Mouse (Mus musculus) heart, embryonic 11.5 days (tissue): ENCODE measurements around the gene Nlgn2. TPM values are rescaled to one million over a fixed set of nuclear protein-coding genes. Genes with fewer than 3 reads are reported as not detected.
A peak's percentile ranks its signal among the peaks of the same experiment; 100 is the strongest.

ENCODE experiments used
- ATAC-seq: fragments of 200-750 bp; cut with Nextera tagmentation; replicated peaks from 2 replicates; pipeline ENCODE4 v1.8.0; 2017; ENCODE audit warnings: moderate library complexity; ENCODE audit not compliant: insufficient number of reproducible peaks, low FRiP score, low TSS enrichment
- H3K27ac ChIP-seq: fragments of 300-500 bp; sonication (generic); 2 replicates; pipeline ENCODE4 v1.5.1; 2014; ENCODE audit warnings: mild to moderate bottlenecking, low read depth, low read length
- H3K27me3 ChIP-seq: fragments of 300-500 bp; sonication (generic); 2 replicates; pipeline ENCODE4 v1.6.1; 2014; ENCODE audit warnings: mild to moderate bottlenecking, low read length, mixed read lengths; ENCODE audit not compliant: control insufficient read depth, insufficient read depth
- H3K36me3 ChIP-seq: fragments of 300-500 bp; sonication (generic); 2 replicates; pipeline ENCODE4 v1.6.1; 2014; ENCODE audit warnings: mild to moderate bottlenecking, low read length, moderate library complexity, mixed read lengths; ENCODE audit not compliant: control insufficient read depth, insufficient read depth
- H3K4me1 ChIP-seq: fragments of 300-500 bp; sonication (generic); 2 replicates; pipeline ENCODE4 v1.6.1; 2014; ENCODE audit warnings: low read length; ENCODE audit not compliant: control insufficient read depth, insufficient read depth
- H3K4me2 ChIP-seq: fragments of 300-500 bp; sonication (generic); 2 replicates; pipeline ENCODE4 v1.6.1; 2014; ENCODE audit warnings: mild to moderate bottlenecking, moderate library complexity
- H3K4me3 ChIP-seq: fragments of 300-500 bp; sonication (generic); 2 replicates; pipeline ENCODE4 v1.5.1; 2014; ENCODE audit warnings: low read depth, low read length
- H3K9ac ChIP-seq: fragments of 300-500 bp; sonication (generic); 2 replicates; pipeline ENCODE4 v1.6.1; 2014; ENCODE audit warnings: mild to moderate bottlenecking, low read depth, low read length, moderate library complexity
- H3K9me3 ChIP-seq: fragments of 300-500 bp; sonication (generic); replicated peaks from 2 replicates; pipeline ENCODE4 v1.6.1; 2016; ENCODE audit warnings: low read length; ENCODE audit not compliant: control insufficient read depth
- WGBS: fragments of 180-500 bp; shearing (Covaris S2); extraction: QIAGEN DNeasy Blood & Tissue Kit; methylation state at CpG from one replicate; pipeline ENCODE4 v1.1.7; 2014; ENCODE audit not compliant: insufficient replicate concordance; 5-methylcytosine and 5-hydroxymethylcytosine counted together
- polyA plus RNA-seq: library from polyadenylated mRNA; unstranded; fragments of >200 nt; fragmentation: Nextera tagmentation; extraction: Ambion mirVana; gene quantifications from 2 replicates; pipeline ENCODE4 v1.2.1, GENCODE M21; 2014

Nlgn2 gene
- polyA plus RNA-seq, 1 experiment from 2014 or later: 3.1 TPM

GRCm38 (mm10) chr11:69880853-69881603 lies 43.4 kb upstream of the Nlgn2 start, which contains the start of gene Kctd11:
Kctd11 (minus strand) TSS chr11:69881406.
- Histone ChIP-seq H3K9me3 (no peaks in the 10 kb centered on the region), H3K4me3 (peak within 1 kb of the TSS; percentile 63), H3K9ac (peak within 1 kb of the TSS; percentile 82), H3K27ac (peak within 1 kb of the TSS; percentile 90), H3K4me2 (peak within 1 kb of the TSS; percentile 79), H3K4me1 (peaks cover 32% of the 10 kb centered on the region), H3K27me3 (no peaks in the 10 kb centered on the region), H3K36me3 (no peaks in the 10 kb centered on the region)
- ATAC-seq: peak; percentile 91
- WGBS: under 1% methylated on average over 46 of the region's 46 CpGs

GRCm38 (mm10) chr11:69880506-69880852 lies 42.9 kb upstream of the Nlgn2 start:
- Histone ChIP-seq H3K27ac (peak overlapping the region; percentile 90), H3K9ac (peak overlapping the region; percentile 82), H3K36me3 (no peaks in the 10 kb centered on the region), H3K4me1 (peaks cover 30% of the 10 kb centered on the region), H3K4me3 (peak overlapping the region; percentile 63), H3K9me3 (no peaks in the 10 kb centered on the region), H3K27me3 (no peaks in the 10 kb centered on the region), H3K4me2 (peak overlapping the region; percentile 79)
- WGBS: under 1% methylated on average over 18 of the region's 18 CpGs
- peak; percentile 9 for ATAC-seq

DNA sequence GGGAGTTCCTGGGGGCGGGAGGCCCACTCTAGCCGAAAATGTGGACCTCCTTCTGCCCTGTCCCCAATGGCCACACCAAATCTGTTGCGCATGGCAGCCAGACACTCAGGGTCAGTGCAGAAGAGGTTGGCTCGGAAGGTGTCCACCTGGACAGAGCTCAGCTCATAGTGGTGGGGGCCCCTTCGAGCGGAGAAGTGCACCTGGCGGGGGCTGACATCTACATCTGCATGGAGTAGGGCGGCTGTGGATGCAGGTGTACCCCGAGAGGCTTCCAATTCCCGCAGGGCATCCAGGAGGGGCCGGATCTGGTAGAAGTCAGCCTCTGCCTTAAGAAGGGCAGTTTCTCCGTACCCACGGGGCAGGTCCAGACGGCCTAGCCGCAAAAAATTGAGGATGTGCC lies 42.1 kb upstream of the Nlgn2 start:
- Histone ChIP-seq H3K9me3 (no peaks in the 10 kb centered on the region), H3K9ac (peak overlapping the region; percentile 82), H3K4me2 (peak overlapping the region; percentile 79), H3K36me3 (no peaks in the 10 kb centered on the region), H3K4me3 (peak overlapping the region; percentile 63), H3K27ac (no peak overlapping the region), H3K27me3 (no peaks in the 10 kb centered on the region), H3K4me1 (peaks cover 26% of the 10 kb centered on the region)
- no peak for ATAC-seq
- 51% methylated on average over 15 of the region's 15 CpGs for WGBS

GRCm38 (mm10) chr11:69878952-69879351 lies 41.4 kb upstream of the Nlgn2 start:
- H3K4me3 ChIP-seq: no peak overlapping the region
- peaks cover 20% of the 10 kb centered on the region for H3K4me1 ChIP-seq
- no peak overlapping the region for H3K27ac ChIP-seq
- H3K9ac ChIP-seq: no peak overlapping the region
- no peaks in the 10 kb centered on the region for H3K27me3 ChIP-seq
- peak overlapping the region; percentile 79 for H3K4me2 ChIP-seq
- no peaks in the 10 kb centered on the region for H3K9me3 ChIP-seq
- no peak for ATAC-seq
- H3K36me3 ChIP-seq: no peaks in the 10 kb centered on the region
- WGBS: 75% methylated on average over 6 of the region's 6 CpGs

GRCm38 (mm10) chr11:69878399-69878798 lies 40.8 kb upstream of the Nlgn2 start:
- no peaks in the 10 kb centered on the region for H3K36me3 ChIP-seq
- no peaks in the 10 kb centered on the region for H3K27me3 ChIP-seq
- peaks cover 18% of the 10 kb centered on the region for H3K4me1 ChIP-seq
- 90% methylated on average over 3 of the region's 3 CpGs for WGBS
- ATAC-seq: no peak
- H3K4me2 ChIP-seq: peak overlapping the region; percentile 79
- no peak overlapping the region for H3K27ac ChIP-seq
- H3K9ac ChIP-seq: no peak overlapping the region
- no peak overlapping the region for H3K4me3 ChIP-seq
- H3K9me3 ChIP-seq: no peaks in the 10 kb centered on the region

DNA sequence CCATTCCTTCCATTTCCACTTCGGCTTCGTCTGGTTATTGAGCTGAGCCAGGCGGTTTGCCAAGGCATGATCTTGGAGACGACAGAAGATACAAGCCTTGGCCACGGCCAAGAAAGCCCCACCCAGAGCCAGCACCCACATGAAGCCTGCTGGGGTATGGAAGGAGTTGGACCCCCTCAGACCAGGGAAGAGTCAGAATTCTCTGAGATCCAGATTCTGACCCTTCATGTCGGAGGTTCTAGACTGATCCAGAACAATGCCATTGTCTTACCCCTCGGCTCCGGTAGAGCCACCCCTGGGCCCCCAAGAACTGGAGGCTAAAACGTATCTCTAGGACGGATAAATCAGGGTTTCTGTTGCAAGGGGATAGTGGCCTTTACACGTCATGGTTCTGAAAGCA lies 40.3 kb upstream of the Nlgn2 start, which contains the start of gene Tmem95:
Tmem95 (minus strand) TSS at position 141 of the 400 bp plus-strand sequence.
- Histone ChIP-seq H3K36me3 (no peaks in the 10 kb centered on the region), H3K4me3 (no peak within 1 kb of the TSS), H3K27me3 (no peaks in the 10 kb centered on the region), H3K4me1 (peaks cover 18% of the 10 kb centered on the region), H3K9me3 (no peaks in the 10 kb centered on the region), H3K4me2 (peak within 1 kb of the TSS; percentile 79), H3K9ac (0 out of 2 replicates have a peak within 1 kb of the TSS, but pooled peaks have one; percentile 4), H3K27ac (no peak within 1 kb of the TSS)
- WGBS: 84% methylated on average over 11 of the region's 11 CpGs
- ATAC-seq: no peak

DNA sequence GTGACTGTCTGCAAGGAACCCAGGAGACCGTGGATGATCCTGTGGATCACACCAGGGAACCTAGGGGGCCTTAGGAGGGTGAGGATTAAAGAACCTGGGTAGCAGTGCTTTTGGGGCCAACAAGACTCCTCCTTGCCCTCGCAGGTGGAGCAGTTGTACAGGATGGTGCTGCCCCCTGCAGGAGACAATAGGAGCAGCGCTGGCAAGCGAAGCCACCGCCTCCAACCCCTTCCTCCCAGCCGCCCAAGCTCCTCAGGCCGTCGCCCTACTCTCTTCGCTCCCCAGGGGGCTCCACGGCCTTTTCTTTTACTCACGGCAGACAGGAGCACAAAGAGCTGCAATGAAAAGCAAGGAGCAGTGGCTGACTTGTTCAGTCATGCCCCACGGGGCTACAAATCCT lies 39.3 kb upstream of the Nlgn2 start:
- H3K4me3 ChIP-seq: no peak overlapping the region
- H3K27ac ChIP-seq: peak overlapping the region; percentile 41; the same call in 1 of the 2 replicates
- ATAC-seq: no peak

GRCm38 (mm10) chr11:69876186-69876585 lies 38.6 kb upstream of the Nlgn2 start:
- Histone ChIP-seq H3K4me2 (peak overlapping the region; percentile 44), H3K9me3 (no peaks in the 10 kb centered on the region), H3K9ac (no peak overlapping the region), H3K27me3 (no peaks in the 10 kb centered on the region), H3K4me1 (peaks cover 14% of the 10 kb centered on the region), H3K27ac (peak overlapping the region; percentile 41; the same call in 1 of the 2 replicates), H3K36me3 (no peaks in the 10 kb centered on the region), H3K4me3 (no peak overlapping the region)
- no peak; the same call in 1 of the 2 replicates for ATAC-seq
- WGBS: 48% methylated on average over 7 of the region's 7 CpGs

More for the DNA sequence above, 39.3 kb upstream of the Nlgn2 start:
- Histone ChIP-seq H3K9ac (0 out of 2 replicates have a peak overlapping the region, but pooled peaks have one; percentile 4), H3K4me2 (peak overlapping the region; percentile 44), H3K36me3 (no peaks in the 10 kb centered on the region), H3K27me3 (no peaks in the 10 kb centered on the region), H3K9me3 (no peaks in the 10 kb centered on the region), H3K4me1 (peaks cover 17% of the 10 kb centered on the region)
- 5% methylated on average over 12 of the region's 12 CpGs for WGBS
